Mouse (Mus musculus): ENCODE results near the gene D6Ertd527e. TPM values are rescaled to one million over a fixed set of nuclear protein-coding genes. Genes with fewer than 3 reads are reported as not detected.

Gene D6Ertd527e
- polyA plus RNA-seq, 1 experiment from 2014 or later: 0.20 TPM

- 92% methylated on average over 8 of the region's 8 CpGs for WGBS (ENCODE audit: missing documents)
- Histone ChIP-seq H3K4me3 (ENCODE audit: inconsistent target) (no peak overlapping the region), H3K79me2 (ENCODE audit: inconsistent target) (no peaks in the 10 kb centered on the region), H3K27ac (no peak overlapping the region), H3K36me3 (ENCODE audit: inconsistent target) (no peaks in the 10 kb centered on the region)
These were observed 46.9 kb downstream of the D6Ertd527e start for GRCm38 (mm10) chr6:87151427-87151826.

- H3K36me3 ChIP-seq (ENCODE audit: inconsistent target): no peaks in the 10 kb centered on the region
- H3K27ac ChIP-seq: no peak overlapping the region
- WGBS (ENCODE audit: missing documents): 17% methylated on average over 21 of the region's 21 CpGs
- no peaks in the 10 kb centered on the region for H3K79me2 ChIP-seq (ENCODE audit: inconsistent target)
- H3K4me3 ChIP-seq (ENCODE audit: inconsistent target): no peak overlapping the region
These were observed 48.1 kb downstream of the D6Ertd527e start for GRCm38 (mm10) chr6:87152461-87153230.

- 41% methylated on average over 7 of the region's 7 CpGs for WGBS (ENCODE audit: missing documents)
- Histone ChIP-seq H3K36me3 (ENCODE audit: inconsistent target) (no peaks in the 10 kb centered on the region), H3K79me2 (ENCODE audit: inconsistent target) (no peaks in the 10 kb centered on the region), H3K4me3 (ENCODE audit: inconsistent target) (no peak overlapping the region), H3K27ac (no peak overlapping the region)
These were observed 48.7 kb downstream of the D6Ertd527e start for GRCm38 (mm10) chr6:87153231-87153580.

- Histone ChIP-seq H3K4me3 (ENCODE audit: inconsistent target) (no peak overlapping the region), H3K79me2 (ENCODE audit: inconsistent target) (no peaks in the 10 kb centered on the region), H3K36me3 (ENCODE audit: inconsistent target) (no peaks in the 10 kb centered on the region), H3K27ac (no peak overlapping the region)
- 94% methylated on average over 3 of the region's 3 CpGs for WGBS (ENCODE audit: missing documents)
These were observed 49.3 kb downstream of the D6Ertd527e start for GRCm38 (mm10) chr6:87153836-87154235.

GRCm38 (mm10) chr6:87158062-87158623 is 53.6 kb downstream of the D6Ertd527e start:
- WGBS (ENCODE audit: missing documents): 90% methylated on average over 5 of the region's 7 CpGs
- H3K27ac ChIP-seq: no peak overlapping the region
- H3K4me3 ChIP-seq (ENCODE audit: inconsistent target): no peak overlapping the region

GRCm38 (mm10) chr6:87160196-87160595 is 55.6 kb downstream of the D6Ertd527e start:
- Histone ChIP-seq H3K79me2 (ENCODE audit: inconsistent target) (no peaks in the 10 kb centered on the region), H3K4me3 (ENCODE audit: inconsistent target) (no peak overlapping the region)
- 92% methylated on average over 5 of the region's 5 CpGs for WGBS (ENCODE audit: missing documents)

More at GRCm38 (mm10) chr6:87158062-87158623, 53.6 kb downstream of the D6Ertd527e start:
- no peaks in the 10 kb centered on the region for H3K79me2 ChIP-seq (ENCODE audit: inconsistent target)
- no peaks in the 10 kb centered on the region for H3K36me3 ChIP-seq (ENCODE audit: inconsistent target)

GRCm38 (mm10) chr6:87161391-87162263 is 57.1 kb downstream of the D6Ertd527e start:
- Histone ChIP-seq H3K36me3 (ENCODE audit: inconsistent target) (no peaks in the 10 kb centered on the region), H3K4me3 (ENCODE audit: inconsistent target) (no peak overlapping the region), H3K27ac (no peak overlapping the region), H3K79me2 (ENCODE audit: inconsistent target) (no peaks in the 10 kb centered on the region)
- WGBS (ENCODE audit: missing documents): 63% methylated on average over 12 of the region's 12 CpGs

More at GRCm38 (mm10) chr6:87160196-87160595, 55.6 kb downstream of the D6Ertd527e start:
- Histone ChIP-seq H3K27ac (no peak overlapping the region), H3K36me3 (ENCODE audit: inconsistent target) (no peaks in the 10 kb centered on the region)

Other genes starting within 250 kb of the D6Ertd527e start
- gene Nfu1, start 95.5 kb upstream of the D6Ertd527e start, polyA plus RNA-seq (2018): 59.1 to 127 TPM (median 70.7 TPM) in 3 replicates
- 20.5 to 30.0 TPM (median 23.5 TPM) in 3 replicates for gene Gfpt1, start 61.9 kb upstream of the D6Ertd527e start, polyA plus RNA-seq (2018)
- 0.20 to 0.55 TPM (median 0.40 TPM) in 3 replicates for gene Antxr1, start 231.1 kb downstream of the D6Ertd527e start, polyA plus RNA-seq (2018)
- gene Gkn1, start 246.2 kb downstream of the D6Ertd527e start, polyA plus RNA-seq (2018): not detected in 3 replicates

All from macrophage (primary cell).